Mouse (Mus musculus): ENCODE results near the gene Aff3. TPM values are rescaled to one million over a fixed set of nuclear protein-coding genes. Genes with fewer than 3 reads are reported as not detected.

Aff3 gene
- polyA plus RNA-seq, 1 experiment from 2014 or later, result 9.6 TPM

DNA sequence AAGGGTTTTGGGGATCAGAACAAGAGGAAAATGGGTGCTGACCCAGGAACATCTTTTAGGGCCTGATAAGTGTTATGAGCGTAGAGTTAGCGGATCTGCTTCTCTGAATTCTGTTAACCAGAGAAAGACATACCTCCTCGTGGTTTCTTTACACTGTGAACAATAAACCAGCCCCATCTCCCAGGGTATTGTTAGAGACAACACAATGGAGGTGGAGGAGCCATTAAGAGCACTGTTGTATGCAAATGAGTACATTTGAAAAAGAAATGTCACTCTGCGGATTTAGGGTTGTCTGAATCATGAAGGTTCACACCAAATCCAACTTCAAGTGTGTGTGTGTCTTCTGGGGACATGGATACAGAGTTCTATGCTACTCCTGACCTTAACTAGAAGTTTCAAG, 373.3 kb downstream of the Aff3 start:
- no peak overlapping the region for H3K4me3 ChIP-seq (ENCODE audit: low read depth, low read length)
- H3K9me3 ChIP-seq (replicated peaks; ENCODE audit: control insufficient read depth, low read length, poor library complexity, severe bottlenecking), result no peaks in the 10 kb centered on the region
- H3K9ac ChIP-seq (ENCODE audit: low read depth, low read length), result no peak overlapping the region
- no peak overlapping the region for H3K27ac ChIP-seq (ENCODE audit: low read length)
- no peaks in the 10 kb centered on the region for H3K36me3 ChIP-seq (ENCODE audit: control insufficient read depth, insufficient read depth, low read length)
- WGBS, result 71% methylated on average over 4 of the region's 4 CpGs
- peaks cover 6% of the 10 kb centered on the region; the same call in 1 of the 2 replicates for H3K4me1 ChIP-seq (ENCODE audit: control insufficient read depth, insufficient read depth, low read length)
- no peak for ATAC-seq
- no peaks in the 10 kb centered on the region for H3K27me3 ChIP-seq (ENCODE audit: control insufficient read depth, insufficient read depth, low read depth, low read length)
- H3K4me2 ChIP-seq (ENCODE audit: low read length), result no peak overlapping the region

DNA sequence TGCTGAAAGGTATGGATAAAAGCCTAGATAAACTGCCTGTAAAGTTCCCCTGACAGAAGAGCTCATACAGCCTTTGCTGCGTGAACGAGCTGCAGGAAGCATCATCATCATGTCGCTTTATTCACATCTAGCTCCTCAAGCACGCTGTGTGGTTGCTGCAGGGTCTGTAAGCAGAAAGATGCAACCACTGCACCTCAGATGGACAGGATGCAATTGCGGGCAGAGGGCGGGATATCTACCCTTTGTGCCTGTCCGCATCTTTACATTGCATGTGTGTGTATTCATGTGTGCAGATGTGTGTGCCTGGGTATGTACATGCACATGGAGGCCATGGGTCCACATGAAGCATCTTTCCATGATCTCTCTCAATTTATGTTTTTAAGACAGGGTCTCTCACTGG, 373.9 kb downstream of the Aff3 start:
- no peak for ATAC-seq
- Histone ChIP-seq H3K4me3 (ENCODE audit: low read depth, low read length) (no peak overlapping the region), H3K4me2 (ENCODE audit: low read length) (no peak overlapping the region), H3K4me1 (ENCODE audit: control insufficient read depth, insufficient read depth, low read length) (peaks cover 6% of the 10 kb centered on the region; the same call in 1 of the 2 replicates), H3K27ac (ENCODE audit: low read length) (no peak overlapping the region), H3K9ac (ENCODE audit: low read depth, low read length) (no peak overlapping the region), H3K9me3 (replicated peaks; ENCODE audit: control insufficient read depth, low read length, poor library complexity, severe bottlenecking) (no peaks in the 10 kb centered on the region), H3K36me3 (ENCODE audit: control insufficient read depth, insufficient read depth, low read length) (no peaks in the 10 kb centered on the region), H3K27me3 (ENCODE audit: control insufficient read depth, insufficient read depth, low read depth, low read length) (no peaks in the 10 kb centered on the region)
- 80% methylated on average over 7 of the region's 7 CpGs for WGBS

DNA sequence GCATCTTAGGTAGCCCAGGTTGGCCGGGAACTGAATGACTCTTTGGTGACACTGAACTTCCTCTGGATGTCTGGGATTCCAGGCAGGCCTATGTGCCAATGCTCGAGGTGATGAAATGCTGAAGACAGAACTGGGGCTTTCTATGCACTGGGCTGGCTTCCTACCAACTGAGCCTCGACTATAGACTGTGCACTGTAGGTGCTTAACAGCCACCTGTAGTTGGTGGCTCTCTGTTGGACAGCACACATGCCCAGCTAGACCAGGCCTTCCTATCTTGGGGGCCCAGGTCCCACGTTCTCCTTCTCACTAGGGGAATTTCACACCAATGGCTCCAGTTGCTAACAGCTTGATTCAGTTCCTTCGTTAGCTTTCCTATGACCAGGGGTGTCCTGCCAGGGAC, 374.9 kb downstream of the Aff3 start:
- no peaks in the 10 kb centered on the region for H3K27me3 ChIP-seq (ENCODE audit: control insufficient read depth, insufficient read depth, low read depth, low read length)
- H3K4me3 ChIP-seq (ENCODE audit: low read depth, low read length), result no peak overlapping the region
- no peak overlapping the region for H3K27ac ChIP-seq (ENCODE audit: low read length)
- no peaks in the 10 kb centered on the region for H3K9me3 ChIP-seq (replicated peaks; ENCODE audit: control insufficient read depth, low read length, poor library complexity, severe bottlenecking)
- no peak overlapping the region for H3K9ac ChIP-seq (ENCODE audit: low read depth, low read length)
- H3K36me3 ChIP-seq (ENCODE audit: control insufficient read depth, insufficient read depth, low read length), result no peaks in the 10 kb centered on the region
- H3K4me2 ChIP-seq (ENCODE audit: low read length), result no peak overlapping the region
- no peak for ATAC-seq
- WGBS, result 89% methylated on average over 5 of the region's 5 CpGs
- H3K4me1 ChIP-seq (ENCODE audit: control insufficient read depth, insufficient read depth, low read length), result peaks cover 8% of the 10 kb centered on the region; the same call in 1 of the 2 replicates

DNA sequence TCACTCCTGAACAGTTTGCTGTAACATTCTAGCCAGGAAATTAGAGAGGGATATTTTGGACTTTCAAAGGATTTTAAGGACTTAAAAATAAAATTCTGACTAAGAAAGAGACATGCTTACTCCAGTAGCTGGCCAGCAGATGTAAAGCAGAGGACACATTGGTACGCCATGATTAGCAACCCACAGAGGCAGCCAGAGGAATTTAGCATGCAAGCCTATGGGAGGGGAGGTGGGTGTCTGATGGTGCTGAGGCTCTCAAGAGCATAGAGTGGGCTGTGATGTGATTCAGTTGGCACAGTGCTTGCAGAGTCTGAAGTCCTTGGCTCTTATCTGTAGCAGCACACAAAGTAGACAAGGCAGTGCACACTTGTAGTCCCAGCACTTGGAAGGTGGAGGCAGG, 376.0 kb downstream of the Aff3 start:
- Histone ChIP-seq H3K9me3 (replicated peaks; ENCODE audit: control insufficient read depth, low read length, poor library complexity, severe bottlenecking) (no peaks in the 10 kb centered on the region), H3K36me3 (ENCODE audit: control insufficient read depth, insufficient read depth, low read length) (no peaks in the 10 kb centered on the region)

DNA sequence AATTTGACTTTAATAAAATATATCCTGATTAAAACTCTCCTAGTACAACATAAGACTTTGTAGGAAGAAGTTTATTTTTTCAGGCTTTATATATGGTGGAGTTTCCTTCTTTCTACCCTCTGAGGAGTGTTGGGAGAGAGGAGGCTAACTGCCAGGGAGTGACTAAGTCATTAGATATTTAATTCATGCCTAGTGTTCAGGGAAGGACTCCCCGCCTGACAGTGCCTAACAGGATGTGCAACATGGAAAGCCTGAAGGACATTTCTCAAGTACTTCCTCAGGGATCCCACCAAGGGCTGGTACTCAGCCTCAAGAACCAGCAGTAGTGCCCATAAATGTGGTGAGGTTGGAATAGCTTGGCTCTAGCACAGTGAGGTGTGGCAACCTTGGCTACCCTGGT, 378.2 kb downstream of the Aff3 start:
- no peaks in the 10 kb centered on the region for H3K27me3 ChIP-seq (ENCODE audit: control insufficient read depth, insufficient read depth, low read depth, low read length)
- no peak overlapping the region for H3K4me2 ChIP-seq (ENCODE audit: low read length)
- H3K36me3 ChIP-seq (ENCODE audit: control insufficient read depth, insufficient read depth, low read length), result no peaks in the 10 kb centered on the region
- H3K4me1 ChIP-seq (ENCODE audit: control insufficient read depth, insufficient read depth, low read length), result peaks cover 2% of the 10 kb centered on the region; the same call in 1 of the 2 replicates
- no peak for ATAC-seq
- no peak overlapping the region for H3K27ac ChIP-seq (ENCODE audit: low read length)
- no peak overlapping the region for H3K9ac ChIP-seq (ENCODE audit: low read depth, low read length)
- 86% methylated on average over 1 of the region's 1 CpGs for whole genome bisulfite sequencing
- H3K4me3 ChIP-seq (ENCODE audit: low read depth, low read length), result no peak overlapping the region
- H3K9me3 ChIP-seq (replicated peaks; ENCODE audit: control insufficient read depth, low read length, poor library complexity, severe bottlenecking), result no peaks in the 10 kb centered on the region

More for the DNA sequence above, 376.0 kb downstream of the Aff3 start:
- H3K4me1 ChIP-seq (ENCODE audit: control insufficient read depth, insufficient read depth, low read length), result peaks cover 8% of the 10 kb centered on the region; the same call in 1 of the 2 replicates
- ATAC-seq, result no peak
- WGBS, result 86% methylated on average over 1 of the region's 1 CpGs
- no peak overlapping the region for H3K4me2 ChIP-seq (ENCODE audit: low read length)
- no peak overlapping the region for H3K27ac ChIP-seq (ENCODE audit: low read length)
- H3K9ac ChIP-seq (ENCODE audit: low read depth, low read length), result no peak overlapping the region
- no peak overlapping the region for H3K4me3 ChIP-seq (ENCODE audit: low read depth, low read length)
- no peaks in the 10 kb centered on the region for H3K27me3 ChIP-seq (ENCODE audit: control insufficient read depth, insufficient read depth, low read depth, low read length)

DNA sequence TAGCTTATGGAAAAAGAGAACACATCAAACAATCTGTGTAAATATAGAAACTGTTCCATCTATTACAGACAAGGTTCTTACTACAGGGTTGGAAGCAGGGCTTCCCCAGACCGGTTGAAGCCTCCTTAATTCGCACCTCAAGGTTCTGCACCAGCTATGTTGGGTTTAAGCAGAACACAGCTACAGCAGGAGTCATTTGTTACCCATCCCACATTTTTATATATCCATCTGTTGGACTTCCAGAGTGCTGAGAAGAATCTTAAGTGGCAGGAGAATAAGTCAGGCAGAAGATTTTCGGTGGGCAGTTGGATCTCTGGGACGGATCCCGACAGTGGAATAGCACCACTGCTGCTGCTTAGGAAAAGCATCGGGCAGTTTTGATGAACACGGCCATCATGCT, 384.2 kb downstream of the Aff3 start:
- Histone ChIP-seq H3K4me3 (ENCODE audit: low read depth, low read length) (no peak overlapping the region), H3K36me3 (ENCODE audit: control insufficient read depth, insufficient read depth, low read length) (no peaks in the 10 kb centered on the region), H3K27ac (ENCODE audit: low read length) (no peak overlapping the region), H3K4me2 (ENCODE audit: low read length) (no peak overlapping the region), H3K27me3 (ENCODE audit: control insufficient read depth, insufficient read depth, low read depth, low read length) (no peaks in the 10 kb centered on the region), H3K9me3 (replicated peaks; ENCODE audit: control insufficient read depth, low read length, poor library complexity, severe bottlenecking) (no peaks in the 10 kb centered on the region), H3K4me1 (ENCODE audit: control insufficient read depth, insufficient read depth, low read length) (peaks cover 2% of the 10 kb centered on the region; the same call in 1 of the 2 replicates), H3K9ac (ENCODE audit: low read depth, low read length) (no peak overlapping the region)
- 90% methylated on average over 7 of the region's 7 CpGs for WGBS
- no peak for ATAC-seq

DNA sequence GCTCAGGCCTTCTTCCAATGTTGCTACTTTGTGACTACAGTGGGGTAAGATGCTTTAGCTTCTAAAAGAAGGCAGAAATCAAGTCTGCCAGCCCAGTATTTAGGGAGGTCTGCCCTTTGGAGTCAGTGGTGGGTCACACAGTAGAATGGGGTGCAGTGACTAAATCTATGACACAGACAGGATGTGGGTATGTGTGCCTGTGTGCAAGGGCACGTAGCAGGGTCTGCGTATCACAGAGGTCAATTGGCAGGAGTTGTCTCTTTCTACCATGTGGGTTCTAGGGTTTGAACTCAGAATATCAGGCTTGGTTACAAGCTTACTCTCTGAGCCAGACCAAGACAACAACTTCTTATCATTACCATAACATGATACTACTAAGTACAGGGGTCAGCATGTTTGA, 393.4 kb downstream of the Aff3 start:
- peaks cover 13% of the 10 kb centered on the region for H3K4me1 ChIP-seq (ENCODE audit: control insufficient read depth, insufficient read depth, low read length)
- no peak overlapping the region for H3K4me3 ChIP-seq (ENCODE audit: low read depth, low read length)
- H3K27me3 ChIP-seq (ENCODE audit: control insufficient read depth, insufficient read depth, low read depth, low read length), result no peaks in the 10 kb centered on the region
- WGBS, result 87% methylated on average over 2 of the region's 2 CpGs
- H3K36me3 ChIP-seq (ENCODE audit: control insufficient read depth, insufficient read depth, low read length), result no peaks in the 10 kb centered on the region
- H3K27ac ChIP-seq (ENCODE audit: low read length), result no peak overlapping the region
- no peaks in the 10 kb centered on the region for H3K9me3 ChIP-seq (replicated peaks; ENCODE audit: control insufficient read depth, low read length, poor library complexity, severe bottlenecking)
- ATAC-seq, result no peak
- H3K9ac ChIP-seq (ENCODE audit: low read depth, low read length), result no peak overlapping the region
- H3K4me2 ChIP-seq (ENCODE audit: low read length), result no peak overlapping the region

DNA sequence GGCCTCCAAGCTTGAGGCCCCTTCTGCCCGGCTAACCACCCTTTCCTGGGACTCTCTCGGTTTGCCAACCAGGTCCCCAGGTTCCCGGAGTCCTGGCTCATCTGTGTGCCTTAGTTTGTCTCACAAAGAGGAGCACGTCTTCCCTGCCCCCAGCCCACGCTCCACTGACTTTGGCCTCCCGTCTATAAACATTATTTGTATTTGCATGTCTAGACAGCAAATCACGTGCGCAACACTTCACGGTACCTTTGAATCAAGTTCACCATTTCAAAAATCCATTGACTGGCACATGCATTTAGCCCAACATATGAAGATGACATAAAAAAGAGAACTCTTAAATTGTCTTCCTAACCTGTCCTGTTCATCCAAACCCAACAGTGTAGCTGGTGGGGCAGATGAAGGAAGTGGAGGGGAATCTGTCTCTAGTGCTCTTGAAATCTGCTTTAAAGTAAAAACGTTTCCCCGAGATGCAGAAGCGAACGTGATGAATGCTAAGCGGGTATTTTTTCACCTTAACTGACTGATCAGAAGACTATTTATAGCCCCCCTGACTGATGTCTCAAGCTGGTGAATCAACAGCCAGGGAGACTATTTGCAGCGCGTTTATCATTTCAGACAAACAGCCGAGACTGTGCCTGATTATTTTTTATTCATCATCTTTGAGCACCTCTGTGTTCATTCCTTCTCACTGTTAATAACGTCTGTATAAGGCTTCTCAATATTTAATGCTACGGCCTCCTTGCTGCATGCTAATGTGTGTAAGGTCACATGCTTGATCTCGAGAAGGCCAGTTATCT, 396.3 kb downstream of the Aff3 start:
- 37% methylated on average over 20 of the region's 20 CpGs for WGBS
- Histone ChIP-seq H3K9ac (ENCODE audit: low read depth, low read length) (peak overlapping the region; percentile 42; the same call in 1 of the 2 replicates), H3K27me3 (ENCODE audit: control insufficient read depth, insufficient read depth, low read depth, low read length) (no peaks in the 10 kb centered on the region), H3K4me3 (ENCODE audit: low read depth, low read length) (no peak overlapping the region), H3K27ac (ENCODE audit: low read length) (peak overlapping the region; percentile 56; the same call in 1 of the 2 replicates), H3K36me3 (ENCODE audit: control insufficient read depth, insufficient read depth, low read length) (no peaks in the 10 kb centered on the region), H3K4me1 (ENCODE audit: control insufficient read depth, insufficient read depth, low read length) (peaks cover 13% of the 10 kb centered on the region), H3K4me2 (ENCODE audit: low read length) (peak overlapping the region; percentile 12; the same call in 1 of the 2 replicates), H3K9me3 (replicated peaks; ENCODE audit: control insufficient read depth, low read length, poor library complexity, severe bottlenecking) (no peaks in the 10 kb centered on the region)
- ATAC-seq, result no peak; the same call in 1 of the 2 replicates

DNA sequence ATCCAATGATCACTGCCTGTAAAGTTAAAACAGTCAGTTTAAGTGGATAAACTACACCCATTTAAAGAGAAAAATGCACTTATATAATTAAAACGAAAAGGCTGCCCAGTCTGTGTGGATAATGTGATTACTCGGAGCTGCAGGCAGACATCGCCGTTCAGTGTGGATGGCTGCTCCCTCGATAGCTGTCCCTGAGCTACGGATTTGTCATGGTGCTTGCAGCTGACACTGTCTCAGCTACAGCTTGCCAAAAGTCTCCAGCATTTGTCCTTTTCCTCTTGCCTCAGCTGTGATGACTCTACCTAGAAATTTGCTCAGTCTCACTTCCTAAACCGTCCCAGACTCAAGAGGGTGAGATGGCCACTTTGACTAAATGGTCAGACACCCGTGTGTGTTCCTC, 401.5 kb downstream of the Aff3 start:
- no peak overlapping the region for H3K4me3 ChIP-seq (ENCODE audit: low read depth, low read length)
- H3K27me3 ChIP-seq (ENCODE audit: control insufficient read depth, insufficient read depth, low read depth, low read length), result no peaks in the 10 kb centered on the region
- no peak overlapping the region for H3K4me2 ChIP-seq (ENCODE audit: low read length)
- WGBS, result 16% methylated on average over 8 of the region's 8 CpGs
- peak; percentile 81; the same call in 1 of the 2 replicates for ATAC-seq
- no peak overlapping the region for H3K9ac ChIP-seq (ENCODE audit: low read depth, low read length)
- H3K27ac ChIP-seq (ENCODE audit: low read length), result peak overlapping the region; percentile 5; the same call in 1 of the 2 replicates
- H3K36me3 ChIP-seq (ENCODE audit: control insufficient read depth, insufficient read depth, low read length), result no peaks in the 10 kb centered on the region
- peaks cover 15% of the 10 kb centered on the region for H3K4me1 ChIP-seq (ENCODE audit: control insufficient read depth, insufficient read depth, low read length)
- no peaks in the 10 kb centered on the region for H3K9me3 ChIP-seq (replicated peaks; ENCODE audit: control insufficient read depth, low read length, poor library complexity, severe bottlenecking)

All from midbrain, embryonic 16.5 days (tissue).